Mouse (Mus musculus): ENCODE data around the gene Arfgef3. TPM values are rescaled to one million over a fixed set of nuclear protein-coding genes. Genes with fewer than 3 reads are reported as not detected.
"Not testable (repeated sequence)": the region's sequence is repeated elsewhere in the genome, so short reads cannot be mapped to it uniquely, and the experiment has no call there.

The Arfgef3 gene
- polyA plus RNA-seq, 1 experiment from 2014 or later = 1.8 TPM

DNA sequence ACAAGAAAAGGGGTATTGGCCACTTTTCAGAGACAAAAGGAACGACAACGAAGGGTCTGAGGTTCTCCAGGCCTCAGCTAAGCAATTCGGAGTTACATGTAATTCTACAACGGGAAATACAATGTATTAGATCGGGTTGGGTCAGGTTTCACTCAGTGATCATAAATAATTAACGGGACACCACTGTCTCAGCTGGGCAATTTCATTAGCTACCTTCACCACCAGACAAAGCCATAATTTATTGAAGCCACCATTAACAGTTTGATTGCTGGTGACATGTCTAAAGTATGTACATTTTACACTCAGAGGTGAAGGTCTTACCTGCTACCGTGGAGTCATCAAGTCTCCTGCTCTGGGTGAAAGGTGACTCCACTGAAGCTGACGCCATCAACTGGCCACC is 113.3 kb downstream of the Arfgef3 start:
- WGBS = 82% methylated on average over 8 of the region's 8 CpGs
- H3K27me3 ChIP-seq (replicated peaks; ENCODE audit: control insufficient read depth, insufficient read depth, low read length) = no peaks in the 10 kb centered on the region
- ATAC-seq = no peak

DNA sequence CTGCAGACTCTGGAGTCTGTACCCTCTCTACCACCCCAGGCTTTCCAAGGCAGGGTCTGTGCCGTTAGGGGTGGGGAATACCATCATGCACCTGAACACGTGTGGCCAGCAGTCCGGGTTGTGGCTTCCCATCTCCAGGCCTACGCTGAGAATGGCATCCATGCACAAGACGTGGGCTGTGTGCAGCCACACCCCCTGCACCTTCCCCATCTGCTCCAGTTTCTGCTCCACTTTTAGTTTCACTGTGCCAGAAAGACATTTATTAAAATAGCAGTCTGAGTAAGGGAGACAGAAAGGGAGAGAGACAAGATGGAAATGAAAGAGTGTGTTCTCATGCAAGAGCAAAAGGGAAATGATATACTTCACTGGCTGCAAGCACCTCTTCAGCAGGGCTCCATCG is 116.2 kb downstream of the Arfgef3 start:
- Histone ChIP-seq H3K27me3 (replicated peaks; ENCODE audit: control insufficient read depth, insufficient read depth, low read length) (no peaks in the 10 kb centered on the region), H3K9me3 (ENCODE audit: control insufficient read depth, low read length) (no peaks in the 10 kb centered on the region), H3K9ac (ENCODE audit: low read depth, low read length) (no peak overlapping the region), H3K4me1 (ENCODE audit: control insufficient read depth, insufficient read depth, low read length) (no peaks in the 10 kb centered on the region), H3K4me3 (ENCODE audit: low read length) (no peak overlapping the region), H3K27ac (ENCODE audit: low read length) (no peak overlapping the region), H3K36me3 (ENCODE audit: control insufficient read depth, insufficient read depth, low read length) (no peaks in the 10 kb centered on the region), H3K4me2 (ENCODE audit: low read depth, low read length) (no peak overlapping the region)
- 89% methylated on average over 6 of the region's 6 CpGs for WGBS
- no peak for ATAC-seq

More for the DNA sequence above, 113.3 kb downstream of the Arfgef3 start:
- H3K36me3 ChIP-seq (ENCODE audit: control insufficient read depth, insufficient read depth, low read length) = no peaks in the 10 kb centered on the region
- no peak overlapping the region for H3K9ac ChIP-seq (ENCODE audit: low read depth, low read length)
- no peak overlapping the region for H3K4me2 ChIP-seq (ENCODE audit: low read depth, low read length)
- H3K4me1 ChIP-seq (ENCODE audit: control insufficient read depth, insufficient read depth, low read length) = no peaks in the 10 kb centered on the region
- no peak overlapping the region for H3K27ac ChIP-seq (ENCODE audit: low read length)
- no peak overlapping the region for H3K4me3 ChIP-seq (ENCODE audit: low read length)
- no peaks in the 10 kb centered on the region for H3K9me3 ChIP-seq (ENCODE audit: control insufficient read depth, low read length)

DNA sequence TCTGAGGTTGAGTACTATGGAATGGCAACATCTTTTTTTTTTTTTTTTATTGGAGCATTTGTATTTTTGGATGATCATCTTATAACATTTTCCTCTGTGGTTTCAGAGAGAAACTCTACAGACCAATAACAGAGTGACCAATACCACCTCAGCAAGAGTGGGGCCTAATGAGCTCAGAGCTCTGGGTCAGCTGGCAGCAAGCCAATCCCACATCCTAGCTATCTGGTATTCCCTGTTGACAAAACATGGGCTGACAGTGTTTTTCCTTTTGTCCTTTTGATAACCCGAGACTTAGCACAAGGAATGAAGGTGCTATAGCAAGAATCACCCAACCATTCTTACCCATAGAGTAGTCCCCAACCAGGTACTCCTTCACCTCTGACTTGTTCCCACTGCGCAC is 131.0 kb downstream of the Arfgef3 start:
- Histone ChIP-seq H3K27me3 (replicated peaks; ENCODE audit: control insufficient read depth, insufficient read depth, low read length) (no peaks in the 10 kb centered on the region), H3K4me1 (ENCODE audit: control insufficient read depth, insufficient read depth, low read length) (no peaks in the 10 kb centered on the region), H3K27ac (ENCODE audit: low read length) (no peak overlapping the region), H3K4me2 (ENCODE audit: low read depth, low read length) (no peak overlapping the region), H3K4me3 (ENCODE audit: low read length) (no peak overlapping the region), H3K9ac (ENCODE audit: low read depth, low read length) (no peak overlapping the region), H3K9me3 (ENCODE audit: control insufficient read depth, low read length) (no peaks in the 10 kb centered on the region), H3K36me3 (ENCODE audit: control insufficient read depth, insufficient read depth, low read length) (no peaks in the 10 kb centered on the region)
- 83% methylated on average over 2 of the region's 2 CpGs for WGBS
- ATAC-seq = no peak

DNA sequence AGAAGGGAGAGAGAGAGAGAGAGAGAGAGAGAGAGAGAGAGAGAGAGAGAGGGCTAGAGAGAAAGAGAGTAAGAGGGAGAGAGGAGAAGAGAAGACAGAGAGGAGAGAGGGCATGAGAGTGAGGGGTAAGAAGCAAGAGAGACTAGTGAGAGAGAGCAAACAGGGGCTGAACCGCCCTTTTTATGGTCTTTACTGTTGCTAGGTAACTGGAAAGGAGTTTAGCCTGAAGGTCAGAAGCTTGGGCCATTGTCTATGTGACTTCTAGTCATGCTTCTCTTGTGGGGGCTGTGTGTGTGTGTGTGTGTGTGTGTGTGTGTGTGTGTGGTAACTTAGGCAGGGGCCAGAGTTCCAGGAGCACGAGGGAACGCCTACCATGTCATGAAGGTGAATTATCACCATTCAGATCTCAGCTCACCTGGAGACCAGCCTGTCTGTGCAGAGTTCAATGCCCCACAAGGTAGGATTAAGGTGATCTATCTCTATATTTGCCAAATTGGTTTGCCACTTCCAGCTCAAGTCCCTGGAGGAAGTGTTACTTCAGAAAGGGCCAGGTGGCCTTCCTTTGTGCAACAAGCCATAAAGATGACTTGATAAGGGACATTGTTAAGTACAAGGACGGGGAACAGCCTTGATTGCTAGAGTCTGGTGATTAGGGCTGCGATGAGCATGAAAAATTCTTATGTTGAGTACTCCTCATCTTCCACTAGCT is 138.8 kb downstream of the Arfgef3 start:
- H3K4me3 ChIP-seq (ENCODE audit: low read length); H3K4me2 ChIP-seq (ENCODE audit: low read depth, low read length); H3K36me3 ChIP-seq (ENCODE audit: control insufficient read depth, insufficient read depth, low read length); H3K4me1 ChIP-seq (ENCODE audit: control insufficient read depth, insufficient read depth, low read length); H3K9ac ChIP-seq (ENCODE audit: low read depth, low read length); H3K27me3 ChIP-seq (replicated peaks; ENCODE audit: control insufficient read depth, insufficient read depth, low read length); H3K9me3 ChIP-seq (ENCODE audit: control insufficient read depth, low read length): not testable (repeated sequence)
- peak overlapping the region; percentile 37 for H3K27ac ChIP-seq (ENCODE audit: low read length)
- 34% methylated on average over 5 of the region's 5 CpGs for WGBS
- ATAC-seq = peak; percentile 96

DNA sequence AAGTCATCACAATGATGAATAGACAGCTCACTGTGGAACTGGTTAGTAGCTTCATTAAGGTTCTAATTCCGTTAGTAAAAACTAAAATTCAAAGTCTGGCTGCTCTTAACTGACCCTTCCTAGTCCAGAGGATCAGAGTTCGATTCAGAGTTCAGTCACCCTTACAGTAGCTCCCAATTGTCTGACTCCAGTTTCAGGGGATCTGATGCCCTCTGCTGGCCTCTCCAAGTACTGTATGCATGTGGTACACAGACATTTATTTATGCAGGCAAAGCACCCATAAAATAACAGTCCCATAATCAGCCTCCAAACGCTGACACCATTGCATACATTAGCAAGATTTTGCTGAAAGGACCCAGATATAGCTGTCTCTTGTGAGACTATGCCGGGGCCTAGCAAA is 141.7 kb downstream of the Arfgef3 start:
- Histone ChIP-seq H3K36me3 (ENCODE audit: control insufficient read depth, insufficient read depth, low read length) (no peaks in the 10 kb centered on the region), H3K9me3 (ENCODE audit: control insufficient read depth, low read length) (no peaks in the 10 kb centered on the region), H3K4me2 (ENCODE audit: low read depth, low read length) (no peak overlapping the region), H3K27me3 (replicated peaks; ENCODE audit: control insufficient read depth, insufficient read depth, low read length) (no peaks in the 10 kb centered on the region), H3K9ac (ENCODE audit: low read depth, low read length) (no peak overlapping the region), H3K4me3 (ENCODE audit: low read length) (no peak overlapping the region), H3K27ac (ENCODE audit: low read length) (no peak overlapping the region), H3K4me1 (ENCODE audit: control insufficient read depth, insufficient read depth, low read length) (no peaks in the 10 kb centered on the region)
- ATAC-seq = no peak
- 19% methylated on average over 4 of the region's 4 CpGs for WGBS

DNA sequence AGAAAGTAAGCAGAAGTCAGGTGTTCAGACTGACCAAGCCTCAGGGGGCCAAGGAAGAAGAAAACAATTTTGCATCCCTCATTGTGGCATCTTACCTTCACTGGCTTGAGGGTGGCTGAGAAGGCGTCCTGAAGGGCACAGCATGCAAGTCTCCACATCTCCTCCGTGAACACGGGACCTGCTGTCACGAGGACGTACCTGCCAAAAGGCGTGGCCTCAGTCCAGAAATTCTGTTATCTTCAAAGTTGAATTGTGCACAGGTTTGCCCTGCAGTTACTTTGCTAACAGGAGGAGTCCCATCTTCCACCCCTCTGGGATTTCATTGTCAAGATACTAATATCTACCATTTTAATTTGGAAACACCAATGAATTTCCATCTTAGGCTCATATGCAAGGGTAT is 146.1 kb downstream of the Arfgef3 start:
- Histone ChIP-seq H3K27me3 (replicated peaks; ENCODE audit: control insufficient read depth, insufficient read depth, low read length) (no peaks in the 10 kb centered on the region), H3K4me3 (ENCODE audit: low read length) (no peak overlapping the region), H3K4me2 (ENCODE audit: low read depth, low read length) (no peak overlapping the region), H3K9ac (ENCODE audit: low read depth, low read length) (no peak overlapping the region), H3K9me3 (ENCODE audit: control insufficient read depth, low read length) (no peaks in the 10 kb centered on the region), H3K4me1 (ENCODE audit: control insufficient read depth, insufficient read depth, low read length) (no peaks in the 10 kb centered on the region), H3K27ac (ENCODE audit: low read length) (no peak overlapping the region), H3K36me3 (ENCODE audit: control insufficient read depth, insufficient read depth, low read length) (no peaks in the 10 kb centered on the region)
- no peak for ATAC-seq
- 86% methylated on average over 6 of the region's 6 CpGs for WGBS

DNA sequence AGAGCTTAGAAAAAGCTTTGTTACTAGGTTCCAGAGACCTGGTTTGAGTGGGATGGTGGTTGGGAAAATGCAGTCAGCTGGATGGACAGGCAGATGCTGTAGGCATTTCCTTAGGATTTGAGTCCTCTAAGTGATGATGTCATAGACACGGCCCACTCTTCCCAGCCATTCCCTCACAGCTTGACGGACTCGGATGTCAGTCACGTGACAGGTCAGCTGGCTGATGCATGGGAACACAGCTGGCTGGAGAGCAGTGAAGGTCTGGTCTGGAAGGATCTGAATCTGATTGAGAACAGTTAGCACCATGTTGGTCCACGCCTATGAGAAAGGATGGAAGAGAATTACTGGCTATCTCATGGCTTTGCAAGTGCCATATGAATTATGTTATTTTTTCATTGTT is 154.3 kb downstream of the Arfgef3 start:
- WGBS = 87% methylated on average over 5 of the region's 5 CpGs
- H3K9ac ChIP-seq (ENCODE audit: low read depth, low read length) = no peak overlapping the region
- H3K4me1 ChIP-seq (ENCODE audit: control insufficient read depth, insufficient read depth, low read length) = no peaks in the 10 kb centered on the region
- no peak overlapping the region for H3K4me3 ChIP-seq (ENCODE audit: low read length)
- no peak overlapping the region for H3K27ac ChIP-seq (ENCODE audit: low read length)
- H3K36me3 ChIP-seq (ENCODE audit: control insufficient read depth, insufficient read depth, low read length) = no peaks in the 10 kb centered on the region
- ATAC-seq = no peak
- H3K27me3 ChIP-seq (replicated peaks; ENCODE audit: control insufficient read depth, insufficient read depth, low read length) = no peaks in the 10 kb centered on the region
- no peaks in the 10 kb centered on the region for H3K9me3 ChIP-seq (ENCODE audit: control insufficient read depth, low read length)
- no peak overlapping the region for H3K4me2 ChIP-seq (ENCODE audit: low read depth, low read length)

DNA sequence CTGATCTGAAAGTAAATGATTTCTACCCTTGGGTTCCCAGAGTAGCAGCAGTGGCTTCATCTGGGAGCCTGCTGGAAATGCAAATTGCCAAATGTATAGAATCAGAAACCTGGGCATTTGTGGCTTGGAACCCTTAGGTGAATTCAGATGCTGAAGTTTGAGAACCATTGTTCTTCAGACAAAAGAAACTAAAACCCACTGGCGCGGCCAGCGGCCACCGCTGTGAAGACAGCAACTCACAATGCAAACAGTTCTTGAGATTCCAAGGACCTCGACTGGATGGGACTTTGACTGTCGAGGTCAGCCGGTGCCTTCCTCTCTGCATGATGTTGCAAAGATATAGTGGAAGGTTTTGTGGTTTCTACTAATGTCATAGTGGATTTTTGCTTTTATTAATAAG is 159.6 kb downstream of the Arfgef3 start:
- Histone ChIP-seq H3K27me3 (replicated peaks; ENCODE audit: control insufficient read depth, insufficient read depth, low read length) (no peaks in the 10 kb centered on the region), H3K4me3 (ENCODE audit: low read length) (no peak overlapping the region), H3K27ac (ENCODE audit: low read length) (no peak overlapping the region), H3K4me1 (ENCODE audit: control insufficient read depth, insufficient read depth, low read length) (no peaks in the 10 kb centered on the region), H3K9ac (ENCODE audit: low read depth, low read length) (no peak overlapping the region), H3K4me2 (ENCODE audit: low read depth, low read length) (no peak overlapping the region), H3K9me3 (ENCODE audit: control insufficient read depth, low read length) (no peaks in the 10 kb centered on the region), H3K36me3 (ENCODE audit: control insufficient read depth, insufficient read depth, low read length) (no peaks in the 10 kb centered on the region)
- 34% methylated on average over 7 of the region's 7 CpGs for WGBS
- no peak for ATAC-seq

DNA sequence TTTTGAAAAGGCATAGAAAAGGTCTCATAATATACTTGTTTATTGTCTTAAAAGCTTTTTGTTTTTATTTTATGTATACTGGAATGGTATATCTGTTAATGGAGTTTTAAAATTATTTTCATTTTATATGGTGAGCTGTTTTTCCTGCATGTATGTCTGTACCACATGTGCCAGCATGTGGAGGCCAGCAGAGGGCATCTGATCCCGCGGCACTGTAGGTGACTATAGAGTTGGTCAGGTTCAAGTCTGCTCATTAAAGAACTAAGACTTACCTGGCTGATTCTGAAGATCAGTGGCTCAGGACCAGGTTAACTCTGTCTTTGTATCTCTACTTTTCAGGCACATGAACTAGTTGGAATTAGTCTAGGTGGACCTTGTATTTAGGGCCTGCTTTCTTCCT is 171.2 kb downstream of the Arfgef3 start:
- H3K27me3 ChIP-seq (replicated peaks; ENCODE audit: control insufficient read depth, insufficient read depth, low read length) = no peaks in the 10 kb centered on the region
- H3K9ac ChIP-seq (ENCODE audit: low read depth, low read length) = no peak overlapping the region
- H3K4me1 ChIP-seq (ENCODE audit: control insufficient read depth, insufficient read depth, low read length) = no peaks in the 10 kb centered on the region
- no peaks in the 10 kb centered on the region for H3K36me3 ChIP-seq (ENCODE audit: control insufficient read depth, insufficient read depth, low read length)
- no peak overlapping the region for H3K27ac ChIP-seq (ENCODE audit: low read length)
- WGBS = 55% methylated on average over 2 of the region's 2 CpGs
- no peak overlapping the region for H3K4me2 ChIP-seq (ENCODE audit: low read depth, low read length)
- ATAC-seq = no peak
- H3K4me3 ChIP-seq (ENCODE audit: low read length) = no peak overlapping the region
- no peaks in the 10 kb centered on the region for H3K9me3 ChIP-seq (ENCODE audit: control insufficient read depth, low read length)

DNA sequence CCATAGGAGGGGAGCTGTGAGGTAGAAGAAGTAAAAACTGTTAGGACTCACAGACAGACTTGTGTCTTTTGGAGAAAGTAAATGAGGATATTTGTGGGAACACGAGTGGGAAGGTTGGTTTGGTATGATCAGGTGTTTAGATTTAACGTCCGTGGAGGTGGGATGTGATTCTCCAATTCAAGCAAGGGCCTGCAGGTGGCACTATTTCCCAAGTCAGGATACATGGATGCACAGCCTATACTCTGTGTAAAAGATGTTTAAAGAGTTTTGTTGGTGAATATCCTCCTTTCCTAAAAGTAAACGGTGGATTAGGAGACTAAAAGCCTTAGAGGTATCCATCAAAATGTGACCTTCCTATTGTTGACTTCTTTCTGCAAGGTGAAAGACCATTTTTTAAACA is 180.8 kb downstream of the Arfgef3 start:
- no peaks in the 10 kb centered on the region for H3K4me1 ChIP-seq (ENCODE audit: control insufficient read depth, insufficient read depth, low read length)
- ATAC-seq = peak; percentile 40; the same call in 1 of the 2 replicates
- no peak overlapping the region for H3K27ac ChIP-seq (ENCODE audit: low read length)
- no peaks in the 10 kb centered on the region for H3K9me3 ChIP-seq (ENCODE audit: control insufficient read depth, low read length)
- no peaks in the 10 kb centered on the region for H3K27me3 ChIP-seq (replicated peaks; ENCODE audit: control insufficient read depth, insufficient read depth, low read length)
- H3K36me3 ChIP-seq (ENCODE audit: control insufficient read depth, insufficient read depth, low read length) = no peaks in the 10 kb centered on the region
- H3K4me3 ChIP-seq (ENCODE audit: low read length) = no peak overlapping the region
- H3K4me2 ChIP-seq (ENCODE audit: low read depth, low read length) = no peak overlapping the region
- H3K9ac ChIP-seq (ENCODE audit: low read depth, low read length) = no peak overlapping the region
- 5% methylated on average over 4 of the region's 4 CpGs for WGBS

All from intestine, embryonic 16.5 days (tissue).